Mouse (Mus musculus) testis, postnatal 14 days (tissue): Measurements from ENCODE around the gene Dusp3.

ENCODE experiments used
- DNase-seq: peaks from one replicate; pipeline ENCODE4 v3.0.0; 2021; ENCODE audit warnings: low spot score

The Dusp3 gene

GRCm38 (mm10) chr11:101931978-101932377 lies 54.8 kb downstream of the Dusp3 start:
- no peak for DNase-seq

GRCm38 (mm10) chr11:101928030-101928762 lies 58.6 kb downstream of the Dusp3 start:
- DNase-seq = peak; percentile 70

- DNase-seq = no peak
Measured at GRCm38 (mm10) chr11:101926951-101927589, 59.7 kb downstream of the Dusp3 start.

- no peak for DNase-seq
Measured at GRCm38 (mm10) chr11:101925636-101926035, 61.2 kb downstream of the Dusp3 start.

- no peak for DNase-seq
Measured at GRCm38 (mm10) chr11:101924441-101924976, 62.3 kb downstream of the Dusp3 start.

GRCm38 (mm10) chr11:101923988-101924387 lies 62.8 kb downstream of the Dusp3 start:
- DNase-seq = no peak

GRCm38 (mm10) chr11:101921361-101921952 lies 65.4 kb downstream of the Dusp3 start:
- no peak for DNase-seq
